Mouse (Mus musculus): ENCODE measurements around the gene Clk4. TPM values are rescaled to one million over a fixed set of nuclear protein-coding genes. Genes with fewer than 3 reads are reported as not detected.

Clk4 gene
- polyA plus RNA-seq, 1 experiment from 2014 or later = 66.8 TPM

- no peaks in the 10 kb centered on the region for H3K4me1 ChIP-seq
- H3K36me3 ChIP-seq = no peaks in the 10 kb centered on the region
- no peak overlapping the region for H3K4me2 ChIP-seq
- H3K9ac ChIP-seq = no peak overlapping the region
- no peak for ATAC-seq (ENCODE audit: extremely low read depth, insufficient number of reproducible peaks, low FRiP score, low TSS enrichment)
- 0 out of 2 replicates have a peak, but pooled peaks cover 2% of the 10 kb centered on the region for H3K9me3 ChIP-seq
- H3K27ac ChIP-seq (replicated peaks) = no peak overlapping the region
- no peak overlapping the region for H3K4me3 ChIP-seq
- H3K27me3 ChIP-seq (replicated peaks) = no peaks in the 10 kb centered on the region
- WGBS = 74% methylated on average over 7 of the region's 7 CpGs
These were observed 54.7 kb downstream of the Clk4 start for GRCm38 (mm10) chr11:51315991-51316810.

- H3K27ac ChIP-seq (replicated peaks) = no peak overlapping the region
- 0 out of 2 replicates have a peak, but pooled peaks cover 6% of the 10 kb centered on the region for H3K9me3 ChIP-seq
- H3K4me1 ChIP-seq = 0 out of 2 replicates have a peak, but pooled peaks cover 1% of the 10 kb centered on the region
- H3K4me3 ChIP-seq = no peak overlapping the region
- no peak for ATAC-seq (ENCODE audit: extremely low read depth, insufficient number of reproducible peaks, low FRiP score, low TSS enrichment)
- no peaks in the 10 kb centered on the region for H3K27me3 ChIP-seq (replicated peaks)
- no peak overlapping the region for H3K9ac ChIP-seq
- H3K4me2 ChIP-seq = no peak overlapping the region
- H3K36me3 ChIP-seq = no peaks in the 10 kb centered on the region
These were observed 59.1 kb downstream of the Clk4 start for GRCm38 (mm10) chr11:51320609-51321008.

- Histone ChIP-seq H3K36me3 (no peaks in the 10 kb centered on the region), H3K4me2 (no peak overlapping the region), H3K4me3 (no peak overlapping the region), H3K27ac (replicated peaks) (no peak overlapping the region), H3K27me3 (replicated peaks) (0 out of 2 replicates have a peak, but pooled peaks cover 9% of the 10 kb centered on the region), H3K9ac (no peak overlapping the region), H3K4me1 (0 out of 2 replicates have a peak, but pooled peaks cover 4% of the 10 kb centered on the region), H3K9me3 (no peaks in the 10 kb centered on the region)
- ATAC-seq (ENCODE audit: extremely low read depth, insufficient number of reproducible peaks, low FRiP score, low TSS enrichment) = no peak
- WGBS = 70% methylated on average over 6 of the region's 6 CpGs
These were observed 65.4 kb downstream of the Clk4 start for GRCm38 (mm10) chr11:51326908-51327307.

- no peak overlapping the region for H3K9ac ChIP-seq
- H3K4me1 ChIP-seq = 0 out of 2 replicates have a peak, but pooled peaks cover 4% of the 10 kb centered on the region
- H3K27ac ChIP-seq (replicated peaks) = no peak overlapping the region
- WGBS = 66% methylated on average over 12 of the region's 12 CpGs
- ATAC-seq (ENCODE audit: extremely low read depth, insufficient number of reproducible peaks, low FRiP score, low TSS enrichment) = no peak
- no peak overlapping the region for H3K4me3 ChIP-seq
- 0 out of 2 replicates have a peak, but pooled peaks cover 9% of the 10 kb centered on the region for H3K27me3 ChIP-seq (replicated peaks)
- no peaks in the 10 kb centered on the region for H3K9me3 ChIP-seq
- H3K36me3 ChIP-seq = no peaks in the 10 kb centered on the region
- H3K4me2 ChIP-seq = no peak overlapping the region
These were observed 66.9 kb downstream of the Clk4 start for GRCm38 (mm10) chr11:51328387-51328942.

- WGBS = 66% methylated on average over 11 of the region's 11 CpGs
- 0 out of 2 replicates have a peak, but pooled peaks cover 4% of the 10 kb centered on the region for H3K4me1 ChIP-seq
- H3K27ac ChIP-seq (replicated peaks) = no peak overlapping the region
- H3K4me3 ChIP-seq = no peak overlapping the region
- H3K9ac ChIP-seq = no peak overlapping the region
- no peaks in the 10 kb centered on the region for H3K9me3 ChIP-seq
- H3K36me3 ChIP-seq = no peaks in the 10 kb centered on the region
- ATAC-seq (ENCODE audit: extremely low read depth, insufficient number of reproducible peaks, low FRiP score, low TSS enrichment) = no peak
- no peak overlapping the region for H3K4me2 ChIP-seq
- peaks cover 15% of the 10 kb centered on the region; the same call in 1 of the 2 replicates for H3K27me3 ChIP-seq (replicated peaks)
These were observed 68.5 kb downstream of the Clk4 start for GRCm38 (mm10) chr11:51329837-51330714.

Other genes with a start within 250 kb of the Clk4 start
- not detected in 2 replicates for gene Olfr54, start 247.5 kb upstream of the Clk4 start, polyA plus RNA-seq (2015; fragmentation: Nextera tagmentation; extraction: Ambion mirVana)
- gene Olfr1375, start 213.6 kb upstream of the Clk4 start, polyA plus RNA-seq (2015; fragmentation: Nextera tagmentation; extraction: Ambion mirVana) = not detected in 2 replicates
- gene Zfp354a, start 202.5 kb upstream of the Clk4 start, polyA plus RNA-seq (2015; fragmentation: Nextera tagmentation; extraction: Ambion mirVana) = 5.1 and 5.3 TPM in 2 replicates
- not detected in 2 replicates for gene Gm12569, start 41.3 kb upstream of the Clk4 start, polyA plus RNA-seq (2015; fragmentation: Nextera tagmentation; extraction: Ambion mirVana)
- 0.17 and 0.27 TPM in 2 replicates for gene BC049762, start 1.3 kb downstream of the Clk4 start, polyA plus RNA-seq (2015; fragmentation: Nextera tagmentation; extraction: Ambion mirVana)
- gene Col23a1, start 28.2 kb downstream of the Clk4 start, polyA plus RNA-seq (2015; fragmentation: Nextera tagmentation; extraction: Ambion mirVana) = 9.9 and 10.5 TPM in 2 replicates

All from heart, embryonic 13.5 days (tissue).